Mouse (Mus musculus) liver, embryonic 13.5 days (tissue): Measurements from ENCODE around the gene Nudt8. TPM values are rescaled to one million over a fixed set of nuclear protein-coding genes. Genes with fewer than 3 reads are reported as not detected.

Experiments
- ATAC-seq: fragments of 200-750 bp; cut with Nextera tagmentation; 2 replicates; pipeline ENCODE4 v1.8.0; 2017; ENCODE audit warnings: low read depth, mild to moderate bottlenecking, moderate number of reproducible peaks, moderate library complexity
- DNase-seq: peaks from one replicate; pipeline ENCODE4 v3.0.0; 2022
- H3K27ac ChIP-seq: fragments of 300-500 bp; sonication (generic); 2 replicates; pipeline ENCODE4 v1.5.1; 2015; ENCODE audit warnings: moderate library complexity, mild to moderate bottlenecking, inconsistent platforms
- H3K27me3 ChIP-seq: fragments of 300-500 bp; sonication (generic); 2 replicates; pipeline ENCODE4 v1.6.1; 2015; ENCODE audit warnings: mild to moderate bottlenecking, inconsistent platforms
- H3K36me3 ChIP-seq: fragments of 300-500 bp; sonication (generic); 2 replicates; pipeline ENCODE4 v1.6.1; 2015; ENCODE audit warnings: mild to moderate bottlenecking, inconsistent platforms
- H3K4me1 ChIP-seq: fragments of 300-500 bp; sonication (generic); replicated peaks from 2 replicates; pipeline ENCODE4 v1.6.1; 2015; ENCODE audit warnings: inconsistent platforms
- H3K4me2 ChIP-seq: fragments of 300-500 bp; sonication (generic); 2 replicates; pipeline ENCODE4 v1.6.1; 2015; ENCODE audit warnings: inconsistent platforms, mild to moderate bottlenecking, moderate library complexity
- H3K4me3 ChIP-seq: fragments of 300-500 bp; sonication (generic); replicated peaks from 2 replicates; pipeline ENCODE4 v1.5.1; 2015; ENCODE audit warnings: mild to moderate bottlenecking, inconsistent platforms
- H3K9ac ChIP-seq: fragments of 300-500 bp; sonication (generic); 2 replicates; pipeline ENCODE4 v1.6.1; 2015; ENCODE audit warnings: mild to moderate bottlenecking, inconsistent platforms
- H3K9me3 ChIP-seq: fragments of 300-500 bp; sonication (generic); replicated peaks from 2 replicates; pipeline ENCODE4 v1.6.1; 2016; ENCODE audit warnings: inconsistent platforms
- WGBS: fragments of 180-500 bp; shearing (Covaris S2); methylation state at CpG from one replicate; pipeline ENCODE4 v1.1.7; 2015; ENCODE audit not compliant: insufficient replicate concordance; 5-methylcytosine and 5-hydroxymethylcytosine counted together
- polyA plus RNA-seq: library from polyadenylated mRNA; unstranded; fragments of >200 nt; fragmentation: Nextera tagmentation; extraction: Ambion mirVana; gene quantifications from 2 replicates; pipeline ENCODE4 v1.2.1, GENCODE M21; 2015

Nudt8 gene
- polyA plus RNA-seq, 1 experiment from 2014 or later = 15.9 TPM

GRCm38 (mm10) chr19:4014802-4015201 lies 14.4 kb downstream of the Nudt8 start:
- no peak for ATAC-seq

GRCm38 (mm10) chr19:4015635-4016034 lies 15.3 kb downstream of the Nudt8 start:
- H3K9me3 ChIP-seq = no peaks in the 10 kb centered on the region
- H3K9ac ChIP-seq = peak overlapping the region; percentile 53
- no peak overlapping the region for H3K4me3 ChIP-seq
- ATAC-seq (peak; percentile 26), DNase-seq (peak; percentile 51)
- 18% methylated on average over 5 of the region's 5 CpGs for WGBS
- no peaks in the 10 kb centered on the region for H3K27me3 ChIP-seq
- peak overlapping the region; percentile 80 for H3K27ac ChIP-seq
- peak overlapping the region; percentile 6; the same call in 1 of the 2 replicates for H3K4me2 ChIP-seq
- peaks cover 65% of the 10 kb centered on the region for H3K4me1 ChIP-seq
- peaks cover 3% of the 10 kb centered on the region for H3K36me3 ChIP-seq

More at GRCm38 (mm10) chr19:4014802-4015201, 14.4 kb downstream of the Nudt8 start:
- H3K4me3 ChIP-seq = no peak overlapping the region
- H3K4me2 ChIP-seq = no peak overlapping the region
- H3K27ac ChIP-seq = peak overlapping the region; percentile 80
- no peaks in the 10 kb centered on the region for H3K9me3 ChIP-seq
- DNase-seq = no peak
- H3K4me1 ChIP-seq = peaks cover 63% of the 10 kb centered on the region
- H3K36me3 ChIP-seq = peaks cover 12% of the 10 kb centered on the region
- peak overlapping the region; percentile 53; the same call in 1 of the 2 replicates for H3K9ac ChIP-seq
- no peaks in the 10 kb centered on the region for H3K27me3 ChIP-seq

GRCm38 (mm10) chr19:4017921-4018587 lies 17.7 kb downstream of the Nudt8 start:
- ATAC-seq (no peak), DNase-seq (no peak)
- H3K36me3 ChIP-seq = no peaks in the 10 kb centered on the region
- no peaks in the 10 kb centered on the region for H3K9me3 ChIP-seq
- H3K27me3 ChIP-seq = no peaks in the 10 kb centered on the region
- 63% methylated on average over 10 of the region's 10 CpGs for WGBS
- no peak overlapping the region for H3K27ac ChIP-seq
- no peak overlapping the region for H3K9ac ChIP-seq
- no peak overlapping the region for H3K4me2 ChIP-seq
- no peak overlapping the region for H3K4me3 ChIP-seq
- H3K4me1 ChIP-seq = peaks cover 50% of the 10 kb centered on the region

- H3K27ac ChIP-seq = peak overlapping the region; percentile 37
- DNase-seq = peak; percentile 61
- H3K9ac ChIP-seq = peak overlapping the region; percentile 7; the same call in 1 of the 2 replicates
- H3K4me3 ChIP-seq = no peak overlapping the region
- H3K36me3 ChIP-seq = no peaks in the 10 kb centered on the region
- H3K4me1 ChIP-seq = peaks cover 41% of the 10 kb centered on the region
- 34% methylated on average over 18 of the region's 18 CpGs for WGBS
- H3K27me3 ChIP-seq = no peaks in the 10 kb centered on the region
- no peaks in the 10 kb centered on the region for H3K9me3 ChIP-seq
- no peak overlapping the region; the same call in 1 of the 2 replicates for H3K4me2 ChIP-seq
- ATAC-seq = peak; percentile 71
Observed at GRCm38 (mm10) chr19:4018743-4019583, 18.6 kb downstream of the Nudt8 start.

GRCm38 (mm10) chr19:4023185-4023584 lies 22.8 kb downstream of the Nudt8 start:
- Histone ChIP-seq H3K36me3 (no peaks in the 10 kb centered on the region), H3K4me2 (no peak overlapping the region), H3K4me1 (peaks cover 16% of the 10 kb centered on the region), H3K4me3 (no peak overlapping the region), H3K9ac (no peak overlapping the region), H3K9me3 (peaks cover 14% of the 10 kb centered on the region), H3K27me3 (no peaks in the 10 kb centered on the region), H3K27ac (no peak overlapping the region)
- DNase-seq (no peak), ATAC-seq (no peak)
- 52% methylated on average over 7 of the region's 7 CpGs for WGBS

- H3K9me3 ChIP-seq = peaks cover 14% of the 10 kb centered on the region
- H3K4me3 ChIP-seq = no peak overlapping the region
- H3K27me3 ChIP-seq = no peaks in the 10 kb centered on the region
- H3K27ac ChIP-seq = no peak overlapping the region
- no peak for DNase-seq
- no peak overlapping the region for H3K4me2 ChIP-seq
- ATAC-seq = no peak
- H3K4me1 ChIP-seq = peaks cover 7% of the 10 kb centered on the region; the same call in 1 of the 2 replicates
- no peak overlapping the region for H3K9ac ChIP-seq
- H3K36me3 ChIP-seq = no peaks in the 10 kb centered on the region
Observed at GRCm38 (mm10) chr19:4027576-4027975, 27.2 kb downstream of the Nudt8 start.

GRCm38 (mm10) chr19:4032668-4033067 lies 32.3 kb downstream of the Nudt8 start:
- Histone ChIP-seq H3K4me2 (no peak overlapping the region), H3K27ac (peak overlapping the region; percentile 51; the same call in 1 of the 2 replicates), H3K27me3 (no peaks in the 10 kb centered on the region), H3K4me1 (peaks cover 37% of the 10 kb centered on the region), H3K4me3 (no peak overlapping the region), H3K36me3 (peaks cover 9% of the 10 kb centered on the region; the same call in 1 of the 2 replicates), H3K9ac (no peak overlapping the region), H3K9me3 (peaks cover 2% of the 10 kb centered on the region; the same call in 1 of the 2 replicates)
- no peak for DNase-seq
- WGBS = 51% methylated on average over 7 of the region's 7 CpGs
- ATAC-seq = no peak

GRCm38 (mm10) chr19:4033298-4033697 lies 32.9 kb downstream of the Nudt8 start:
- Histone ChIP-seq H3K9me3 (no peaks in the 10 kb centered on the region; the same call in 1 of the 2 replicates), H3K4me2 (no peak overlapping the region), H3K4me1 (peaks cover 44% of the 10 kb centered on the region), H3K27ac (peak overlapping the region; percentile 15; the same call in 1 of the 2 replicates), H3K27me3 (no peaks in the 10 kb centered on the region), H3K9ac (no peak overlapping the region), H3K4me3 (no peak overlapping the region), H3K36me3 (peaks cover 9% of the 10 kb centered on the region; the same call in 1 of the 2 replicates)
- no peak for ATAC-seq
- 61% methylated on average over 3 of the region's 3 CpGs for WGBS
- DNase-seq = no peak

GRCm38 (mm10) chr19:4033742-4034141 lies 33.4 kb downstream of the Nudt8 start:
- Histone ChIP-seq H3K4me3 (no peak overlapping the region), H3K27ac (peak overlapping the region; percentile 15), H3K27me3 (no peaks in the 10 kb centered on the region), H3K9ac (no peak overlapping the region), H3K4me2 (no peak overlapping the region), H3K9me3 (no peaks in the 10 kb centered on the region; the same call in 1 of the 2 replicates), H3K4me1 (peaks cover 47% of the 10 kb centered on the region), H3K36me3 (peaks cover 9% of the 10 kb centered on the region; the same call in 1 of the 2 replicates)
- DNase-seq = no peak
- 66% methylated on average over 5 of the region's 5 CpGs for WGBS
- ATAC-seq = no peak

GRCm38 (mm10) chr19:4036327-4037045 lies 36.1 kb downstream of the Nudt8 start:
- ATAC-seq (peak; percentile 47), DNase-seq (no peak)
- H3K9me3 ChIP-seq = no peaks in the 10 kb centered on the region; the same call in 1 of the 2 replicates
- H3K9ac ChIP-seq = peak overlapping the region; percentile 2
- peak overlapping the region; percentile 37 for H3K4me3 ChIP-seq
- peaks cover 9% of the 10 kb centered on the region; the same call in 1 of the 2 replicates for H3K36me3 ChIP-seq
- H3K27ac ChIP-seq = peak overlapping the region; percentile 50
- H3K27me3 ChIP-seq = no peaks in the 10 kb centered on the region
- H3K4me2 ChIP-seq = peak overlapping the region; percentile 59
- H3K4me1 ChIP-seq = peaks cover 41% of the 10 kb centered on the region
- 61% methylated on average over 12 of the region's 12 CpGs for WGBS
